Mouse (Mus musculus) myocyte (in vitro differentiated cells): ENCODE measurements around the gene Zdhhc1. TPM values are rescaled to one million over a fixed set of nuclear protein-coding genes. Genes with fewer than 3 reads are reported as not detected.

ENCODE experiments used
- H3K27me3 ChIP-seq: one replicate; pipeline ENCODE4 v1.6.1; 2011; ENCODE audit not compliant: control insufficient read depth, insufficient read depth, insufficient read length
- H3K36me3 ChIP-seq: one replicate; pipeline ENCODE4 v1.6.1; 2011; ENCODE audit not compliant: control insufficient read depth, insufficient read depth
- H3K4me2 ChIP-seq: one replicate; pipeline ENCODE4 v1.6.1; 2011; ENCODE audit warnings: low read depth, control low read depth
- H3K4me3 ChIP-seq: one replicate; pipeline ENCODE4 v1.5.1; 2011; ENCODE audit warnings: mild to moderate bottlenecking, control low read depth, moderate library complexity
- H3K79me2 ChIP-seq: one replicate; pipeline ENCODE4 v1.6.1; 2011; ENCODE audit not compliant: control insufficient read depth, insufficient read depth
- H3ac ChIP-seq: one replicate; pipeline ENCODE4 v1.6.1; 2011; ENCODE audit not compliant: control insufficient read depth, insufficient read length
- CEBPB ChIP-seq: IDR thresholded peaks from 2 replicates; pipeline ENCODE4 v1.6.1; 2011; ENCODE audit warnings: mild to moderate bottlenecking, moderate library complexity; ENCODE audit not compliant: poor library complexity, insufficient read depth, severe bottlenecking
- E2F4 ChIP-seq: IDR thresholded peaks from one replicate; pipeline ENCODE4 v1.6.1; 2011; ENCODE audit warnings: mild to moderate bottlenecking, control low read depth, moderate library complexity; ENCODE audit not compliant: insufficient read depth
- MAX ChIP-seq: IDR thresholded peaks from one replicate; pipeline ENCODE4 v1.6.1; 2011; ENCODE audit warnings: low read depth, mild to moderate bottlenecking, control low read depth
- MYOD1 ChIP-seq, 3 experiments: IDR thresholded peaks; one replicate each; pipeline ENCODE4 v1.6.1; 2011; ENCODE audit warnings: control low read depth in 2 of 3, low read depth in 2 of 3, mild to moderate bottlenecking in 2 of 3, moderate library complexity in 1 of 3; ENCODE audit not compliant: insufficient read length in 2 of 3, control insufficient read depth in 1 of 3
- MYOG ChIP-seq, 3 experiments: IDR thresholded peaks; one replicate each; pipeline ENCODE4 v1.6.1; 2011; ENCODE audit warnings: control low read depth in 2 of 3, low read depth in 2 of 3, mild to moderate bottlenecking in 2 of 3; ENCODE audit not compliant: insufficient read length in 2 of 3, control insufficient read depth in 1 of 3, insufficient read depth in 1 of 3
- POLR2A ChIP-seq: IDR thresholded peaks from one replicate; pipeline ENCODE4 v1.6.1; 2011; ENCODE audit warnings: low read depth, mild to moderate bottlenecking, control low read depth, moderate library complexity; ENCODE audit not compliant: insufficient read length
- POLR2AphosphoS2 ChIP-seq: IDR thresholded peaks from one replicate; pipeline ENCODE4 v1.6.1; 2011; ENCODE audit warnings: low read depth, control low read depth; ENCODE audit not compliant: insufficient read length
- REST ChIP-seq: IDR thresholded peaks from one replicate; pipeline ENCODE4 v1.6.1; 2011; ENCODE audit warnings: mild to moderate bottlenecking, control low read depth, moderate library complexity; ENCODE audit not compliant: insufficient read depth, insufficient read length
- SRF ChIP-seq: IDR thresholded peaks from one replicate; pipeline ENCODE4 v1.6.1; 2011; ENCODE audit warnings: low read depth; ENCODE audit not compliant: control insufficient read depth, insufficient read length
- TCF12 ChIP-seq: IDR thresholded peaks from one replicate; pipeline ENCODE4 v1.6.1; 2011; ENCODE audit warnings: mild to moderate bottlenecking, control low read depth; ENCODE audit not compliant: poor library complexity, insufficient read depth, severe bottlenecking
- TCF3 ChIP-seq: IDR thresholded peaks from one replicate; pipeline ENCODE4 v1.6.1; 2011; ENCODE audit warnings: low read depth, control low read depth; ENCODE audit not compliant: insufficient read length
- USF1 ChIP-seq: IDR thresholded peaks from one replicate; pipeline ENCODE4 v1.6.1; 2011; ENCODE audit warnings: low read depth, mild to moderate bottlenecking, control low read depth, moderate library complexity
- polyA plus RNA-seq: library from polyadenylated mRNA; unstranded; fragments of >200 nt; fragmentation: generic; extraction: Trizol; gene quantifications from one replicate; pipeline ENCODE4 v1.2.1, GENCODE M21; 2012; ENCODE audit warnings: missing spikeins

Zdhhc1 gene
- polyA plus RNA-seq, 1 experiment = 17.3 TPM

DNA sequence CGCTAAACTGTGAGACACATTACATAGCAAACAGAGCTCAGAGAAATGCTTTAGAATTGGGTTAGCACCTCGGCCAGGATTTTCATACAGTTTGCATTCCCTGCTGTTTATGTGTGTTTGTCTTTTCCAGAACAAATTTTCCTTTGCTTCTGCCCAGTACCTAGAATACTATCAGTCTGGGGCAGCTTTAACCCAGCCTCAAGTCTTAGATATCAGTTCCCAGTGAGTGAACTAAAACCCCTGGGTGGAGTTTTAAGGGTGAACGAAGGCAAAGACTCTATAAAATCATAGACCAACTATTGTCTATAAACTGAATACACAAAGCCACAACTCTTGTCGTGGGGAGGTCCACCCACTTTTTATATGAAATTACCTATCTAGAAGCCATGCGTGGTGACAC, 48.1 kb downstream of the Zdhhc1 start:
- H3K4me3 ChIP-seq = no peak overlapping the region
- H3K36me3 ChIP-seq = no peaks in the 10 kb centered on the region
- no peak overlapping the region for H3ac ChIP-seq
- H3K27me3 ChIP-seq = peaks cover 30% of the 10 kb centered on the region
- TF ChIP-seq POLR2AphosphoS2 (no peak), E2F4 (no peak), MAX (no peak), POLR2A (no peak)
- H3K4me2 ChIP-seq = no peak overlapping the region
- H3K79me2 ChIP-seq = no peaks in the 10 kb centered on the region

DNA sequence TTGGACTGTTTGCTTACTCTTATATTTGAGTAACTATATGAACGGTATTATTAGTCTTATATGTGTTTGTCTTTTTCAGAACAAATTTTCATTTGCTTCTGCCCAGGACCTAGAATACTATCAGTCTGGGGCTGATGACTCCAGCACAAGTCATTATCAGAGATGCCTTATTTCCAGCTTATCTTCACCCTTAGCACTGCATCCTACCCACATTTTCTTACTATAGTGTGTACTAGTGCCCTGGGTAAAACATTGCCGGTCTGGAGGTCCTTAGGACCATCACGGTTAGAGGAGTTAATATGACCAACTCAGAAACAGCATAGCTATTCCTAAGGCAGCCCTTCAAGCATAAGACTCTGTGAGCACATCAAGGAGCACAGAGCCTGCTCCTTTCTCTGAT, 48.5 kb downstream of the Zdhhc1 start:
- no peak overlapping the region for H3ac ChIP-seq
- no peaks in the 10 kb centered on the region for H3K79me2 ChIP-seq
- no peaks in the 10 kb centered on the region for H3K36me3 ChIP-seq
- TF ChIP-seq REST (no peak), CEBPB (no peak), POLR2AphosphoS2 (no peak), USF1 (no peak), POLR2A (no peak), E2F4 (no peak), MAX (no peak), TCF12 (no peak)
- H3K27me3 ChIP-seq = peaks cover 34% of the 10 kb centered on the region
- no peak overlapping the region for H3K4me3 ChIP-seq
- no peak overlapping the region for H3K4me2 ChIP-seq

DNA sequence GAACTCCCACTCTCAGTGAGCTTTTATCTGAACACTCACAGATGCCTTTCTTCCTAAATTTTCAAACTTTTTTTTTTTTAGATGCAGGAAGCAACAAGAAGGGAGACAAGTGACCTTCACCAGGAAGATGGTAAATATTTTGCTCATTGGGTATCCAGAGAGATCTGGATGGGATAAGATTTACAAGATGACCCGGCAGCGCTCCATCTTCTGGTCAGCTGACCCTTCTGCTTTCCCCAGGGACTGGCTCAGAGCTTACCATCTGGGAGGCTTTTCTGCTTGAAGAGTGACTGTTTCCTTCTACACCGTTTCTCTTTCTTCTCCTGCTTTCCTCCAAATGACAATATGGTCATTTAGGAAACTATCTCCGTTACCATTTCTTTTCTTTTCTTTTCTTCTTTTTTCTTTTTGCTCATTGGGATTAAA, 50.6 kb downstream of the Zdhhc1 start:
- peaks cover 24% of the 10 kb centered on the region for H3K27me3 ChIP-seq
- no peak overlapping the region for H3ac ChIP-seq
- H3K4me3 ChIP-seq = no peak overlapping the region
- TF ChIP-seq E2F4 (no peak), POLR2A (no peak), TCF3 (no peak), REST (no peak), MYOG (IDR thresholded peaks at IDR 0.05; ENCODE audit: control insufficient read depth in 1 of 3, insufficient read depth in 1 of 3, insufficient read length in 2 of 3, low read depth in 2 of 3) (no peak), POLR2AphosphoS2 (no peak), USF1 (peak; percentile 77), CEBPB (no peak)
- H3K4me2 ChIP-seq = peak overlapping the region; percentile 5
- H3K79me2 ChIP-seq = no peaks in the 10 kb centered on the region
- no peaks in the 10 kb centered on the region for H3K36me3 ChIP-seq

DNA sequence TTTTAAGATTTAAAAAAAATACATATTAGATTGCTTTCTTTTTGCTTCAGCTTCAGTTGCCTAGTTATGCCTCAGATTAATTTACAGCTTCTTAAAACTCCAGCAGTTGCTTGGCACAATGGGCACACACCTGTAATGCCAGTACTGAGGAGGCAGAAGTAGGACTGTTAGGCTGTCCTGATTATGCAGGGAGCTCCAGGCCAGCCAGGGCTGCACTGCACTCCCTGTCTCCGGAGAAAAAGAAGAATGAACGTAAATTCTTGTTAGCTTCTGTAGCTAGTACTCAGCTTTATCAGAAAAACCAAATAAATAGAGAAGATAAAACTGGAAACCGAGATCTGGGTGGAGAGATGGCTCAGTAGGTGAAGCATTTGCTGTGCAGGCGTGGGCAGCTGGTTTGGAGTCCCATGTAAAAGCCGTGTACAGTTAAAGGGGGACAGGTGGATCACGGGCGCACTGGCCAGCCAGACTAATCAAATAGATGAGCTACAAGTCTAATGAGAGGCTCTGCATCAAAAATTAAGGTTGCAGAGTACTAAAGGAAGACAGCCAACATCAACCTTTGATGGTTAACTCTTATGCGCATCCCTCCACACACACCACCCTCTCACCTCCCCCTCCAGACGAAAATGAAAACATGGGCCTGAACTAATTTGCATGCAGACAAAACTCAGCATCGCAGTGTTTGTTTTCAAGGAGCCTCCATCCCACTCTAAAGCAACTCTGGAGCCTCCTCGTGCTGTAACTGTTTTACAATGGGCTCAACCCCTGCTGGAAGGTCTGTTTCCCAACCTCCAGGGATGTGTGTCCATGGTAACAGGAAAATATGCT, 51.2 kb downstream of the Zdhhc1 start:
- Histone ChIP-seq H3K36me3 (no peaks in the 10 kb centered on the region), H3ac (no peak overlapping the region), H3K4me3 (no peak overlapping the region), H3K79me2 (no peaks in the 10 kb centered on the region), H3K4me2 (peak overlapping the region; percentile 5), H3K27me3 (peaks cover 24% of the 10 kb centered on the region)
- TF ChIP-seq TCF3 (no peak), MAX (no peak), MYOD1 (IDR thresholded peaks at IDR 0.05; ENCODE audit: control insufficient read depth in 1 of 3, insufficient read length in 2 of 3, low read depth in 2 of 3) (no peak), POLR2A (no peak), MYOG (IDR thresholded peaks at IDR 0.05; ENCODE audit: control insufficient read depth in 1 of 3, insufficient read depth in 1 of 3, insufficient read length in 2 of 3, low read depth in 2 of 3) (no peak), E2F4 (no peak), SRF (no peak), USF1 (no peak), TCF12 (no peak), CEBPB (no peak), REST (no peak), POLR2AphosphoS2 (no peak)

DNA sequence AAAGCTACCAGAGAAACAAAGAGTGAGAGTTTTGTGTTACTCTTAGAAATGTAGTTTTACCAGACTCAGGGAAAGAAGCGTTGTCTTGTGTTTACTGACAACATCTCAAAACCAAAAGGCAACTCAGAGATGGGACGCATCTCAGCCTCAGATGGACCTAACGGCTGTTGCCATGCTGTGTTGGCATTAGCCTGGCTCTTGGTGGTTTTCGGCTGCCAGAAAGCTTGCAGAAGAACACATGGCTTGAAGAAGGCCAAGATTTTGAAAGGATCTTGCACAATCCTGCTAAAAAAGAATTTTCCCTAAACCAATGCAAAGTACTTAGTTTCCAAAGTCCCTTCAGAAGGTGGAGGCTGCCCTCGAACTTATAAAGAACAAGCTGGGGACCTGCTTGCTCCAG, 54.0 kb downstream of the Zdhhc1 start:
- peaks cover 17% of the 10 kb centered on the region for H3K27me3 ChIP-seq
- no peak overlapping the region for H3ac ChIP-seq
- H3K36me3 ChIP-seq = no peaks in the 10 kb centered on the region
- no peak overlapping the region for H3K4me2 ChIP-seq
- H3K79me2 ChIP-seq = no peaks in the 10 kb centered on the region
- H3K4me3 ChIP-seq = no peak overlapping the region
- TF ChIP-seq POLR2A = no peak
- TF ChIP-seq SRF = no peak
- no peak for TF ChIP-seq TCF3
- TF ChIP-seq CEBPB = no peak
- TF ChIP-seq REST = no peak
- no peak for TF ChIP-seq MAX
- no peak for TF ChIP-seq MYOG (IDR thresholded peaks at IDR 0.05; ENCODE audit: control insufficient read depth in 1 of 3, insufficient read depth in 1 of 3, insufficient read length in 2 of 3, low read depth in 2 of 3)
- no peak for TF ChIP-seq POLR2AphosphoS2
- TF ChIP-seq MYOD1 (IDR thresholded peaks at IDR 0.05; ENCODE audit: control insufficient read depth in 1 of 3, insufficient read length in 2 of 3, low read depth in 2 of 3) = no peak
- no peak for TF ChIP-seq USF1
- TF ChIP-seq E2F4 = no peak
- TF ChIP-seq TCF12 = no peak
